Mouse (Mus musculus): Measurements from ENCODE around the gene Slc45a1. TPM values are rescaled to one million over a fixed set of nuclear protein-coding genes. Genes with fewer than 3 reads are reported as not detected.

The Slc45a1 gene
- total RNA-seq, 2 experiments from 2014 or later, result not detected

Other genes starting within 250 kb of the Slc45a1 start
- gene Errfi1, start 201.7 kb upstream of the Slc45a1 start, total RNA-seq (2021), result 10 to 100 TPM; 16.0 to 17.9 TPM

Data from gastrocnemius, postnatal 25 days (tissue).